Mouse (Mus musculus) liver, embryonic 13.5 days (tissue): ENCODE data around the gene Cyfip2. TPM values are rescaled to one million over a fixed set of nuclear protein-coding genes. Genes with fewer than 3 reads are reported as not detected.

Experiments used
- ATAC-seq: fragments of 200-750 bp; cut with Nextera tagmentation; 2 replicates; pipeline ENCODE4 v1.8.0; 2017; ENCODE audit warnings: low read depth, mild to moderate bottlenecking, moderate number of reproducible peaks, moderate library complexity
- DNase-seq: peaks from one replicate; pipeline ENCODE4 v3.0.0; 2022
- H3K27ac ChIP-seq: fragments of 300-500 bp; sonication (generic); 2 replicates; pipeline ENCODE4 v1.5.1; 2015; ENCODE audit warnings: moderate library complexity, mild to moderate bottlenecking, inconsistent platforms
- H3K27me3 ChIP-seq: fragments of 300-500 bp; sonication (generic); 2 replicates; pipeline ENCODE4 v1.6.1; 2015; ENCODE audit warnings: mild to moderate bottlenecking, inconsistent platforms
- H3K36me3 ChIP-seq: fragments of 300-500 bp; sonication (generic); 2 replicates; pipeline ENCODE4 v1.6.1; 2015; ENCODE audit warnings: mild to moderate bottlenecking, inconsistent platforms
- H3K4me1 ChIP-seq: fragments of 300-500 bp; sonication (generic); replicated peaks from 2 replicates; pipeline ENCODE4 v1.6.1; 2015; ENCODE audit warnings: inconsistent platforms
- H3K4me2 ChIP-seq: fragments of 300-500 bp; sonication (generic); 2 replicates; pipeline ENCODE4 v1.6.1; 2015; ENCODE audit warnings: inconsistent platforms, mild to moderate bottlenecking, moderate library complexity
- H3K4me3 ChIP-seq: fragments of 300-500 bp; sonication (generic); replicated peaks from 2 replicates; pipeline ENCODE4 v1.5.1; 2015; ENCODE audit warnings: mild to moderate bottlenecking, inconsistent platforms
- H3K9ac ChIP-seq: fragments of 300-500 bp; sonication (generic); 2 replicates; pipeline ENCODE4 v1.6.1; 2015; ENCODE audit warnings: mild to moderate bottlenecking, inconsistent platforms
- H3K9me3 ChIP-seq: fragments of 300-500 bp; sonication (generic); replicated peaks from 2 replicates; pipeline ENCODE4 v1.6.1; 2016; ENCODE audit warnings: inconsistent platforms
- WGBS: fragments of 180-500 bp; shearing (Covaris S2); methylation state at CpG from one replicate; pipeline ENCODE4 v1.1.7; 2015; ENCODE audit not compliant: insufficient replicate concordance; 5-methylcytosine and 5-hydroxymethylcytosine counted together
- polyA plus RNA-seq: library from polyadenylated mRNA; unstranded; fragments of >200 nt; fragmentation: Nextera tagmentation; extraction: Ambion mirVana; gene quantifications from 2 replicates; pipeline ENCODE4 v1.2.1, GENCODE M21; 2015

Cyfip2 gene
- polyA plus RNA-seq, 1 experiment from 2014 or later = 2.8 TPM

- no peak overlapping the region for H3K9ac ChIP-seq
- H3K36me3 ChIP-seq = no peaks in the 10 kb centered on the region
- DNase-seq (no peak), ATAC-seq (no peak)
- no peaks in the 10 kb centered on the region for H3K9me3 ChIP-seq
- H3K27ac ChIP-seq = no peak overlapping the region
- peaks cover 13% of the 10 kb centered on the region for H3K4me1 ChIP-seq
- H3K4me2 ChIP-seq = no peak overlapping the region
- 29% methylated on average over 3 of the region's 3 CpGs for WGBS
- no peaks in the 10 kb centered on the region for H3K27me3 ChIP-seq
- no peak overlapping the region for H3K4me3 ChIP-seq
These were observed 100.8 kb downstream of the Cyfip2 start for GRCm38 (mm10) chr11:46211858-46212257.

GRCm38 (mm10) chr11:46209884-46210283 is 102.8 kb downstream of the Cyfip2 start:
- H3K4me3 ChIP-seq = no peak overlapping the region
- H3K4me1 ChIP-seq = peaks cover 9% of the 10 kb centered on the region
- DNase-seq = no peak
- H3K4me2 ChIP-seq = no peak overlapping the region
- WGBS = 42% methylated on average over 2 of the region's 2 CpGs
- H3K27ac ChIP-seq = no peak overlapping the region
- no peak for ATAC-seq
- no peaks in the 10 kb centered on the region for H3K36me3 ChIP-seq
- H3K27me3 ChIP-seq = no peaks in the 10 kb centered on the region
- no peaks in the 10 kb centered on the region for H3K9me3 ChIP-seq
- no peak overlapping the region for H3K9ac ChIP-seq

- Histone ChIP-seq H3K4me1 (no peaks in the 10 kb centered on the region), H3K4me3 (no peak overlapping the region), H3K9ac (no peak overlapping the region), H3K27ac (no peak overlapping the region), H3K4me2 (no peak overlapping the region), H3K36me3 (no peaks in the 10 kb centered on the region), H3K27me3 (no peaks in the 10 kb centered on the region), H3K9me3 (no peaks in the 10 kb centered on the region)
- WGBS = 65% methylated on average over 17 of the region's 17 CpGs
- DNase-seq (no peak), ATAC-seq (no peak)
These were observed 106.8 kb downstream of the Cyfip2 start for GRCm38 (mm10) chr11:46205639-46206409.

- Histone ChIP-seq H3K9me3 (no peaks in the 10 kb centered on the region), H3K4me3 (no peak overlapping the region), H3K36me3 (no peaks in the 10 kb centered on the region), H3K27me3 (no peaks in the 10 kb centered on the region), H3K4me1 (no peaks in the 10 kb centered on the region), H3K9ac (no peak overlapping the region), H3K27ac (no peak overlapping the region), H3K4me2 (no peak overlapping the region)
- DNase-seq = no peak
- ATAC-seq = no peak
- 71% methylated on average over 9 of the region's 9 CpGs for WGBS
These were observed 107.8 kb downstream of the Cyfip2 start for GRCm38 (mm10) chr11:46204841-46205240.

GRCm38 (mm10) chr11:46202547-46202887 is 110.1 kb downstream of the Cyfip2 start:
- H3K4me1 ChIP-seq = no peaks in the 10 kb centered on the region; the same call in 1 of the 2 replicates
- no peak overlapping the region for H3K4me2 ChIP-seq
- H3K9me3 ChIP-seq = no peaks in the 10 kb centered on the region
- no peaks in the 10 kb centered on the region for H3K36me3 ChIP-seq
- 42% methylated on average over 10 of the region's 10 CpGs for WGBS
- H3K27ac ChIP-seq = no peak overlapping the region
- H3K27me3 ChIP-seq = no peaks in the 10 kb centered on the region
- no peak overlapping the region for H3K9ac ChIP-seq
- DNase-seq (no peak), ATAC-seq (no peak)
- no peak overlapping the region for H3K4me3 ChIP-seq

- 61% methylated on average over 20 of the region's 20 CpGs for WGBS
- ATAC-seq = no peak
- Histone ChIP-seq H3K9ac (no peak overlapping the region), H3K4me2 (no peak overlapping the region), H3K9me3 (no peaks in the 10 kb centered on the region), H3K36me3 (no peaks in the 10 kb centered on the region), H3K4me3 (no peak overlapping the region), H3K4me1 (no peaks in the 10 kb centered on the region; the same call in 1 of the 2 replicates), H3K27ac (no peak overlapping the region), H3K27me3 (no peaks in the 10 kb centered on the region)
- no peak for DNase-seq
These were observed 110.8 kb downstream of the Cyfip2 start for GRCm38 (mm10) chr11:46201636-46202546.

- 69% methylated on average over 11 of the region's 11 CpGs for WGBS
- no peaks in the 10 kb centered on the region for H3K36me3 ChIP-seq
- H3K9ac ChIP-seq = no peak overlapping the region
- no peak overlapping the region for H3K4me2 ChIP-seq
- no peak overlapping the region for H3K4me3 ChIP-seq
- H3K27me3 ChIP-seq = no peaks in the 10 kb centered on the region
- no peak overlapping the region for H3K27ac ChIP-seq
- ATAC-seq (no peak), DNase-seq (no peak)
- H3K9me3 ChIP-seq = no peaks in the 10 kb centered on the region
- H3K4me1 ChIP-seq = no peaks in the 10 kb centered on the region; the same call in 1 of the 2 replicates
These were observed 112.0 kb downstream of the Cyfip2 start for GRCm38 (mm10) chr11:46200664-46201063.

- no peaks in the 10 kb centered on the region for H3K27me3 ChIP-seq
- ATAC-seq (no peak), DNase-seq (no peak)
- no peak overlapping the region for H3K4me3 ChIP-seq
- no peaks in the 10 kb centered on the region; the same call in 1 of the 2 replicates for H3K4me1 ChIP-seq
- 64% methylated on average over 4 of the region's 4 CpGs for WGBS
- H3K9me3 ChIP-seq = no peaks in the 10 kb centered on the region
- no peak overlapping the region for H3K9ac ChIP-seq
- H3K4me2 ChIP-seq = no peak overlapping the region
- no peaks in the 10 kb centered on the region for H3K36me3 ChIP-seq
- H3K27ac ChIP-seq = no peak overlapping the region
These were observed 118.5 kb downstream of the Cyfip2 start for GRCm38 (mm10) chr11:46194175-46194574.

- Histone ChIP-seq H3K36me3 (no peaks in the 10 kb centered on the region), H3K9me3 (no peaks in the 10 kb centered on the region), H3K4me3 (no peak overlapping the region), H3K27me3 (no peaks in the 10 kb centered on the region), H3K4me1 (no peaks in the 10 kb centered on the region), H3K9ac (no peak overlapping the region), H3K4me2 (no peak overlapping the region), H3K27ac (no peak overlapping the region)
- DNase-seq = no peak
- WGBS = 41% methylated on average over 2 of the region's 2 CpGs
- no peak for ATAC-seq
These were observed 124.4 kb downstream of the Cyfip2 start for GRCm38 (mm10) chr11:46188283-46188682.

GRCm38 (mm10) chr11:46185486-46185885 is 127.2 kb downstream of the Cyfip2 start:
- no peaks in the 10 kb centered on the region for H3K27me3 ChIP-seq
- H3K4me3 ChIP-seq = no peak overlapping the region
- H3K27ac ChIP-seq = no peak overlapping the region
- no peaks in the 10 kb centered on the region for H3K9me3 ChIP-seq
- WGBS = 32% methylated on average over 4 of the region's 4 CpGs
- ATAC-seq = no peak
- DNase-seq = no peak
- no peak overlapping the region for H3K9ac ChIP-seq
- H3K4me2 ChIP-seq = no peak overlapping the region
- no peaks in the 10 kb centered on the region for H3K36me3 ChIP-seq
- no peaks in the 10 kb centered on the region for H3K4me1 ChIP-seq

GRCm38 (mm10) chr11:46184946-46185345 is 127.7 kb downstream of the Cyfip2 start:
- Histone ChIP-seq H3K4me1 (no peaks in the 10 kb centered on the region), H3K4me2 (no peak overlapping the region), H3K4me3 (no peak overlapping the region), H3K27ac (no peak overlapping the region), H3K27me3 (no peaks in the 10 kb centered on the region), H3K9ac (no peak overlapping the region), H3K36me3 (no peaks in the 10 kb centered on the region), H3K9me3 (no peaks in the 10 kb centered on the region)
- DNase-seq (no peak), ATAC-seq (no peak)
- WGBS = 48% methylated on average over 3 of the region's 3 CpGs
